Mouse (Mus musculus): ENCODE results near the gene Mtor.

Gene Mtor

DNA sequence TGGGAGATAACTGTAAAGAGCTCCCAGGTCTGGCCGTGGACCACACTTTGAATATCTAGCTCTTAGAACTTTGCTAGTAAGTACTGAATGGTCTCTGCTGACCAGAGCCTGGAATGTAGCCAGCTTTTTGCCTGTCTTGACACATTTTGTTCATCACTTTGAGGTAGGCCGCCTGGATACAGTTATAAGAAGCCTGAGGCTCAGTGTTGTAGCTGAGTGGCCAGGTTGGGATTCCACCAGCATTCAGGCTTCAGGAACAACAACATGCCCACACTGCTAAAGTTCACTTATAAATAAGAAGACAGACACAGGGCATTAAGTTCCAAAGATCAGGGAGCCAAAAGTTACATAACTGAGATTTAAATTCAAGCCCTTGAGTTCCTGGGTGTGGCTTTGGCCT is 39.4 kb downstream of the Mtor start:
- DNase-seq (ENCODE audit: low spot score), result no peak

DNA sequence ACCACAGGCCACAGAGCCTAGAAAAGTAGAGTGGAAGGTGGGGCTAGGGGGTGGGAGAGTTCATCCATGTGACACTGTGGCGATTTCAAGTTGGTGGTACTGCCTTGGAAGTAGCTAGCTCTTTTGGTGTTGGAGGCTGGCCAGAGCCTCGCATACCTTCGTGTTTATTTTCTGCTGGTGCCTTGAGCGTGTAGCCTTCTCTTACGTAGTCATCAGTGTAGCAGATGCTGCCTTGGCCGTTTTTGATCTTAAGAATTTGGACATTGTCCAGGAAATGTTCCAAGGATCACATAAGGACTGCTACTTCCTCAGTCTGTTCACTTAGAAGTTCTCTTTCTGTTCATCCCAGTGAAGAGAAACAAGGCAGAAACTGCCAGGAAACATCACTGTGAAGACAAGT is 42.1 kb downstream of the Mtor start:
- DNase-seq (ENCODE audit: low spot score), result no peak

DNA sequence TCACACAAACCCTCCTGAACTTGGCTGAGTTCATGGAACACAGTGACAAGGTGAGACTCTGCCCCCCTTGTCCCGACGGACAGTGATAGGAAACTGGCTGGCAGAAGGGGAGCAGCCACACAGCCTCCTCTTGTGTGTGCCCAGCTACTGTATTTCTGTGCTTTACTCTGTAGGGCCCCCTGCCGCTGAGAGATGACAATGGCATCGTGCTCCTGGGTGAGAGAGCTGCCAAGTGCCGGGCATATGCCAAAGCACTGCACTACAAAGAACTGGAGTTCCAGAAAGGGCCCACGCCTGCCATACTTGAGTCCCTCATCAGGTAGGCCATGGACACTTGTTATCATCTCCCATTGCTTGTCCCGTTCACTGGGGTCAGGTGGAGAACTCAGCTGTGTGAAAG is 43.0 kb downstream of the Mtor start:
- no peak for DNase-seq (ENCODE audit: low spot score)

DNA sequence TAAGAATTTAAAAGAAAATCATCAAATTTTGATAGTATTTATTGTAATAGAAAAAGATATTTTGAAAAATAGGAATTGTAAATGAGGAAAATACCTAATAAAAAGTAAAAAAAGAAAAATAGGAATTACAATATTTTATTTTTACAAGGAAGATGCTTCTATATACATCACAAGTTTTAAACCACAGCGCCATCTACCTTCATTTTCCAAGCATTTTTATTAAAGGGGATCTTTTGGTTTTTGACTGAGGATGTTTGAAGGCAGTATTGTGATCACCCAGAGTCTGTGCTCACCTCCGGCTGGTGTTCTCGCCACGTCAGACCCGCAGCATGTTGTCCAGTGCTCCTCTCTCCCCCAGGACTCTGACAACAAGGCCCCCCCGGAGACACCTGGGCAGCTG is 46.7 kb downstream of the Mtor start:
- DNase-seq (ENCODE audit: low spot score), result no peak

DNA sequence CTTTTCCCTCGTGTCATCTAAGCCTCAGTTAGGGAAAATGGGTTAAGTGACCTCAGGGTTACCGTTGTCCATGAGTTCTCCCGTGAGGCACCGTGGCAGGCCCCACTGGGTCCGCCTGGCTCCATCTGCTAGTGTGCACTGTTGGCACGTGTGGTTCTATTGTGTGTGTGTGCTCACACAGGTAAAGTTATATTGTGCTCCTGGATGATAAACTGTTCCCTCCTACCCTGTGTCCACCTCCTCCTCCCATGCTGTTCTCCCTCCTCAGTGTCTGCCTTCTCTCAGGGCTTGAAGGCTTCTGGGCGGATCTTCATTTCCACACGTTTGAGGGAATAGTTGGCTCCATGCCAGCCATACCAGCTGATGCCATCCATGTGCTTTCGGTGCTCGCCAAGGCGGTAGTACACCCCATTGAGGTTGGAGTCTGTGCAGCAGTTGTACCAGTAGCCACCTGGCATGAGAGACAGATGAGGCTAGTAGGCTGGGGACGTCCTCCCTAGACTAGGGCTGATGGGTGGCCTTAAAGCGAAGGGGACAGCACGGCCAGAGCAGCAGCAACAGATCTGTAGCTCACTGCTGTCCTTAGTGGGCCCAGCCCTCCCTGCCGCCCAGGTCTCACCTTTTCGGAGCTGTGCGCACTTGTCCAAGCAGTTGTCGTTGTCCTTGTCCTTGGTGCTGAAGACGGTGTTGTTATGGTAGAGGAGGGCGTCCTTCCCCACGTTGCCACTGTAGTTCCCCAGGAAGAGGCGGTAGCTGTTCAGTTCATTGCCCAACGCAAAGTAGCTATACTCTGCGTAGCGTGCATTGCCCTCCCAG is 47.7 kb downstream of the Mtor start:
- DNase-seq (ENCODE audit: low spot score), result no peak

DNA sequence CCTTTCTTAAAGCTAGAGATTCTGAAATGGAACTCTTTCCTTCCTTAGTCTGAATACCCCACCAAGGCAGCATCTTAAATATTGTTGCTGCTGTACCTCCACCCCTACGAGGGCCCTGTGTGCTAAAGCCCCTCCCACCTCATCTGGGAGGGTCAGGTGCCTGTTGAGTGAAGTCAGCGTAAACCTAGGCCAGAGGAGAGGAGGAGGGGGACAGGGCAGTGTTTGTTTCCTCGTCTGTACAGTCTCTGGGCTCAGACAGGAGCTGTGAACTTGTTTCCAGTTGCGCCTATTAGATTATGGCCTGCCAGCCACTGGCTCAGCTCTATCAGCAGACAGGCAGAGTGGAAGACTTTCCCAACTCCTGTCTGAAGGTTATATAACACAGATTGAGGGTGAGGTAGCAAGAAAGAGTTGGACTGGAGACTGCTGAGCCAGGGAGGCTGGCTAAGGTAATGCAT is 52.0 kb downstream of the Mtor start, which contains the start of gene Angptl7:
Gene Angptl7 (minus strand): TSS at position 51 of the 458 bp plus-strand sequence.
- no peak for DNase-seq (ENCODE audit: low spot score)

DNA sequence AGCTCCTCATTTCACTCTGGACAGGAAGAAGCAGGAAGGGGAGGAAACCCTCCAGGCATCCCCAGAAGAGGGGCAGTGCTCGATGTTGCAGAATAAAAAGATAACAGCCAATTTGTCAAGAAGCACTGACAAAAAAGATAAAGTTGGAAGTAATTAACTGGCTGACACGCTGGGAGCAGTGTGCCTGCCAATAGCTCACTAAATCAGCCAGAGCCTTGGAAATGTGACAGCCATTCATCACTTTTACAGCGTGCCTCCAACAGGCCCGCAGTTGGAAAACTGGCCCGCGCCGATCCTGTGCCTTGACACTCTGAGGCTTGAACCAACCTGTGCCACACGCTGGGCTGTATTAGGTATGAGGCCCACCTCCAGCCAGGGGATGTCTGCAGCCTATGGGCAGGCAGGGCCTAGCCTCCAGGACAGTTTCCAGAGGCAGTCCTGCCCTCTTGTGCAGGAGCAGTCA is 56.1 kb downstream of the Mtor start:
- no peak for DNase-seq (ENCODE audit: low spot score)

DNA sequence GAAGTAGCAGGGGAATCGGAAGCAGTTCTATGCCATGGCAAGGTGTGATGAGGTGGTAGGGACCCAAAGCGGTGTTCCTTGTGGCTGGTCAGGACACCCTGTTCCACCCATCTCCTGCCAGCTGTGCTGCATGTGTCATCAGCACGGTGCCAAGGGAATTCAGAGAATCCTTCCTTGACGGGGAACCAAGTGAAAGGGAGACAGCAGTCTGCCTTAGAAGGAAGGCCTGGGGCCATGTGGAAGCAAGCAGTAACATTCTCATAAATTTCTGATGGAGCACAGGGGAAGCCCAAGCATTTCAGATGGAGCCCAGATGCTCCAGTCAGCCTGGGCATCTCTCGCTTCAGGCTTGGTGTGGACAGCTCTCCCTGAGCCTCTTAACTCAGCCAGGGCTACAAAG is 59.2 kb downstream of the Mtor start:
- no peak for DNase-seq (ENCODE audit: low spot score)

DNA sequence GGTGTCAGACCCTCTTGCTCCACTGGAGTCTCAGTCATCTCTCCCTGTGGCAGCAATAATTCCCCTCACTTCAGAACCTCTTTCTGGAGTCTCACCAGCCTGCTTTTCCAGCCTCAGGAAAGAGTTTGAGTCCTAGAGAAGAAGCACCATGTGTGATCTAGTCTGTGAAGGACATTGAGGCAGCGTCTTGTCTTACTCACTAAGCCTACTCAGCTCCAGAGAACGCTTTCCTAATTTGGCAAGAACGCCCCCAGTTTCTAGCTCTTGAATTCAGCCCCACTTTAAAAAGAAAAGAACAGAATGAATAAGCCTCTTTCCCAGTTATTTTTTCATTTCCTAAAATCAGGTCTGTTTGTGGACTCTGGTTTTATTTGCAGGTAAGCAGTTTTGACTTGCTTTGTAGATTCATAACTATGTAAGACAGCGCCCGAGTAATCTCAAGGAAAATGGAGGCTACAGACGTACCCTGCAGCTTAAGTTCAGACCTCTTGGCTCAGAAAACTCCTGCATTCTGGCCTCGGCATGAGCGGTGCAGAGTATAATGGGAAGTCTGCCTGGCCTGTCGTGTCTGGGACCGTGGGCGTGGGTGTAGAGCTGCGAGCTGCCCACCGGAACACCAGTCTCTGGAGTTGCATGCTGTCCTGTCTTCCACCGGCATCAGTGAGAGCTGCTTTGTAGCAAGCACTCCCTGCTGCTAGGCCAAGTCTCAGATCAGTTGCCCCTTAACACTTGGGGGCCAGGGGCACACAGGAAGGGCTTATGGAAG is 59.9 kb downstream of the Mtor start:
- no peak for DNase-seq (ENCODE audit: low spot score)

DNA sequence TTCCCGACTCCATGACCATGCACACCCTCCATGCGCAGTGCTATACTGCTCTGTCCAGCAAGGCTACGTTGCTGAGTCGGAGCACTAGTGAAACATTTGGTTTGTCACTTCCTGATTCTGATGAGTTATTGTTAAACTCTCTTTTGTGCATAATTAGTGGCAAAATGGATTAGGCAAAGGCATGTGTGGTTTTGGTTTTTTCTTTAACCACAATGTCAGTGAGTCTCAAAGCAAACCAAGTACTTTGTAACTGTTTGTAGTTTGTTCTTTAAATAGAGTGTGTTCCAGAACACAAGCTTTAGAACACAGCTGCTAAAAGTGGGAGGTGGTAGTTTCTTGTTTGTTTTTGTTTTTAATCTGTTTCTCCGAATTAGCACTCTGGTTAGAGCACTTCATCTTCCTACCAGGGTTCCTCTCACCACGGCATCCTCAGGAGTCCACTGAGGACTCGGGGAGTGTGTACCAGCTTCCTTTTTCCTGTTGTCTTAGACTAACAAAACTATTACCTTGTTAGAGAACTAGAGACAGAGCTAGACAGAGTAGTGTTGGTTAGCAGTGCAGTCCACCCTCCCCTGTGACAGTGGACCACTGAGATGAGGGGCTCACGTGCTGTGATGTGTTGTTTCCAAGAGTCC is 61.2 kb downstream of the Mtor start:
- DNase-seq (ENCODE audit: low spot score), result no peak

DNA sequence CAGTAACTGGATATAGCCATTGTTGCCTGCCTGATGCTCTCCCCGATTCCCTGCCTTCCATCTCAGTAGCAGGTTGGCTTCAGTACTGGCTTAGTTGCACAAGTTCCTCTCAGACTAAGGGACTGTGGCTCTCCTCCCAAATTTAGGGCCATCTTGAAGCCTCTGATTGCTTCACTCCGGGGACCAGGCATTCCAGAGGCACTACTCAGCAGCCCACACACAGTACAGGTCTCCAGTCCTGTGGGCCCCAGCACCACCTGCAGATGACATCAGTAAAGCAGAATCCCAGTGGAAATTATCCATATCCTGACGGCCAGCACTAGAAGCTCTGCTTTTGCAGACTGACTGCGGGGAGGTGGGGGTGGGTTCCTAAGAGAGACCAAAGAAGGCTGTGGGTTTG is 62.3 kb downstream of the Mtor start:
- no peak for DNase-seq (ENCODE audit: low spot score)

DNA sequence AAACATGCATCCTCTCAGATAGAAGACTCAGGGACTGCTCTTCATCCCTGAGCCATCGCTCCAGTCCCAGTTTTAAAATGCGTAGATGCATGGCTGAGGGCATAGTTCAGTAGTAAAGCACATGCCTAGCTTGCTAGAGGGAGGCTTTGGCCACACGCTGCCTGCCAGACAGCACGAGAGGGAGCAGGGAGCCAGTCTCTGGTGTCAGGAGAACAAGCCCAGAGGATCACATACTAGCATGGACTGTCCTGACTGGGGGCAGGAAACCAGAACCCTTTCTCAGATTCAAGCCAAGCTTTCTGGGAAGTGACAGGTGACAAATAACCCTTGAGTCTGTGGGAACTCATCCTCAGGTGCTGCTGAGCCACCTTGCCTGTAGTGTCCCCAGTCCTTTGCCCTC is 62.9 kb downstream of the Mtor start:
- DNase-seq (ENCODE audit: low spot score), result no peak

DNA sequence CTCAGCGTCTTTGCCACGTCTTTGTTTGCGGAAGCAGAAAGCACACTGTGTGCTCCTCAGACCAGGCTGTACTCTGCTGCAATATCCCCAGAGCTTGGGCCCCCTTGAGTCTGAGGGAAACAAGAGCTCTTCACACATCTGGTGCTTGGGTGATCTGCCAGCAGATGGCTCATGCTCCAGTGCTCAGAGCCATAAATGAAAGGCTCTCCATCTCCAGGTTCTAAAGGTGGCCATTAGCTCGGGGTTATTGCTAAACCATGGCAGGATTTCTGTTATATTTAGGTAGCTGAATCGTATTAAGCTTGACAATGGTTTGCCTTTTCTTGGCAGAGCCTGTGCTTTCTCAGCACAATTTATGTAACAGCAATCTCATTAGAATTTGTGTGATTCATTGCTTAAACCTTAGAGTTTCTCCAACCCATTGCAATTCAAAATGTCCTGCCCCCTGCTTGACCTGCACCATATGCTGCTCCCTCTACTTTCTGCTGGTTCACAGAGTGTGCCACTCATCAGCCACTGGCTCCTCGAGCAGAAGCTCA is 64.7 kb downstream of the Mtor start:
- DNase-seq (ENCODE audit: low spot score), result no peak

DNA sequence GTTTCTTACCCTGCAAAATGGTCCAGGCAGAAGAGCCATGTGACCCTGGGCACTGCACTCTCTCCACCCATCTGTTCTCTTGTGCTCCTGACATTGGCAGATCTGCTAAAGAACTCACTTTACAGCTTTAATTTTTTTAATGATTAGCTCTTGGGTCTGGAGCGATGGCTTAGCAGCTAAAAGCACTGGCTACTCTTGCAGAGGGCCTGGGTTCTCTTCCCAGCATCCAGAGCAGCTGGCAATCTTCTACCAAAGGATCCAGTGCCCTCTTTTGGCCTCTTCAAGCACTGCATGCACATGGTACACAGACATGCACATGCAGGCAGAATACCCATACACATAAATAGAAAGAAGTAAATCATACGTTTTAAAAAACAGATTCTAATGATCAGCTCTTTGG is 66.9 kb downstream of the Mtor start:
- peak; percentile 8 for DNase-seq (ENCODE audit: low spot score)

DNA sequence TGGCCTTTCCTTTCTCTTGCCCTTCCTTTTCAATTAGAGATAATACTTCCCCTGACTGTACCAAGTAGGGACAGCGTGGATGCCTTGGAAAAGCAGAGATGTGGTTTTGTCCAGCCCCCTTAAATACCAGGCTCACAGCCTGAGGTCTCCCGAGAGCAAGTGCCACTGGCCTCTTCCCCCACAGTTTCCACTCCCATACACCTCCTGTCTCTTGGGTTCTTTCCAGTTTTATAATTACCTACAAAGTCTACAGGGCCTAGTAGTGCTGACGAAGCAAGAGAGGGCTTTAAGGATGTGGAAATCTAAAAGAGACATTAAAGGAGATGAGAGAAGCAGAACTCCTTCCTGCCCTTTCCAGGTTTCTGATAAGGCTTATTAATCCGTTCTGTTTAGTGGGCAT is 69.4 kb downstream of the Mtor start:
- DNase-seq (ENCODE audit: low spot score), result no peak

DNA sequence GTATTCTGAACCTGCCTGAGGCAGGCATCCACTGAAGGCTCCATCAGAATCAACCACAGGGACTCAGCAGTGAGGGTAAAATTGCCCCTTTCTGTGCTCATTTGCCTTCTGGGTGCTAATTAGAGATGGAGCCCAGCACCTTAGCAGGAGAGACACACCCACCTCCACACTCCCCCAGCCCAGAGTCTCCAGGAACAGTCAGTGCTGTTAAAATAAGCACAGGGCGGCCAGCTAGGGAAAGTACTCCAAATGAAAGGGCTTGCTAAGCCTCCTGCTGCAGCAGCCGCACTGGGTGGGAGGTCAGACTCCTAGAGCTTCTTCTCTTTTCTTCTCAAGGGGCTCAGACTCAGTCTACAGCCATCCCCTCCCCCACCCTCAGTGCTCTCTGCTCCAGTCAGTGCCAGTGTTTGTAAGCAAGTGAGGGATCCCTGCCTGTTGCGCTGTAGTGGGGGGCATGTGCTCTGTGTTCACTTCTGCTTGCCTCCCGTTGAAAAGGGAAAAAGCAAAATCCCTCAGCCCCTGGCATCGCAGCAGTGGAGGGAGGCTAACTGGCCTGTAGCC is 69.9 kb downstream of the Mtor start:
- DNase-seq (ENCODE audit: low spot score), result no peak

DNA sequence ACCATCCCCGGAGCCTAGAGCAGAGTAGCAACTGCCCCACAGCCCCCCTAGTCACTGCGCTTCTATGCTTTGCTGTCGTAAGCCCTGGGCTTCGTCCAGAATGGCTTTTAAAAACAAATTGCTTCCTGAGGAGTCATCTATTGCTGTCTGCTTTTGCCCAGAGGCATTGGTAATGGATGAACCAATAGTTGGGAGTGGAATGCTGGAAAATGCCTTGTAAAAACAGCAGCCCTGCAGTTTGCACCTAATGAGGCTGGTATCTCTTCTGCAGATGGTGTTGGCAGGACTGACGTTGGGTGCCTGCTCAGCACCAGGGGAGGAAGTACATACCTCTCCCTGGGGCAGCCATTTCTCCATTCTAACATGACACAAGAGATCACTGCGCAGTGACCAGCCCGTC is 75.1 kb downstream of the Mtor start:
- no peak for DNase-seq (ENCODE audit: low spot score)

DNA sequence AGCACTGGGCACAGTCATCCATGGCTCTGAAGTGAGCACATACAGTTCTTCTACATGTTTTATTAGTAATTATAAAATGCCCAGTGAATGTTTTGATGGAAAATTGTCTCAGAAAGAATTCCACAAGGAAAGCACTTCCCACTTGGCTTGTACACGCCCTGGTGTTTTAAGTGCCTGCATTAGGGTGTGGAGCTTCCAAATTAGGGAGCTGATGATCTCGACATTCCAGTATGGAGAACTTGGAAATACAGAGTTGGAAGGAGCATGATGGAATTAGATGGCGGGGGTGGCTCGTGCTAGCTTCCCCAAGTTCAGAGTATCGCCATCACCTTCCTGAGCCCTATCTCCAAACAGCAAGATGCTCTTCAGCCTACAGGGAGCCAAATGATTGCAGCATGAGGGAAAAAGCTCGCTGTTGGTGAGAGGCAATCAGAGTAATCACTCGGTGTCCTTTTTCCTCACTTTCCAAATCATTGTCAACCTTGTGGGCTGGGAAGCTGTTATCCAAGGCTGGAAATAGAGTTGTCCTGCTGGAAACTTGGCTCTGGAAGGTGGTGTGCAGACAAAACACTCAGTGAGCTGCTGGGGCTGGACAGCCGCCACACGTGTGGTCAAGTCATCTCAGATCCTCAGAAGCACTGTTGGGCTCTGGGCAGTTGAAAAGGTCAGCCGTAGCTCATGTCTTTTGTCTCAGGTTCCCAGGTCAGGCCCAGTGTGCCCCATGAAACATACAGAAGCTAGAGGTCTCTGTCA is 78.9 kb downstream of the Mtor start:
- DNase-seq (ENCODE audit: low spot score), result no peak

DNA sequence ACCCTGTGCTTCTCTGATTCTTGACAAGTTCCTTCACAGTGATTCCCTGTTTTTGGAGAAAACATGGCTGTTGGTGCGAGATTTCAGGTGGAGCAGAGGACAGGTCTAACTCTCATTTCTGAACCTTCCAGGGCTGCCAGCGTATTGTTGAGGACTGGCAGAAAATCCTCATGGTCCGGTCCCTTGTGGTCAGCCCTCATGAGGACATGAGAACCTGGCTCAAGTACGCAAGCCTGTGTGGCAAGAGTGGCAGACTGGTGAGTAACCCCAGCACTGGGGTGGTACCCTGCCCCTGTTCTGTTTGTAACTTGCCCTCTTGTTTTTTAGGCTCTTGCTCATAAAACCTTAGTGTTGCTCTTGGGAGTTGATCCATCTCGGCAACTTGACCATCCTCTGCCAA is 81.9 kb downstream of the Mtor start:
- DNase-seq (ENCODE audit: low spot score), result no peak

DNA sequence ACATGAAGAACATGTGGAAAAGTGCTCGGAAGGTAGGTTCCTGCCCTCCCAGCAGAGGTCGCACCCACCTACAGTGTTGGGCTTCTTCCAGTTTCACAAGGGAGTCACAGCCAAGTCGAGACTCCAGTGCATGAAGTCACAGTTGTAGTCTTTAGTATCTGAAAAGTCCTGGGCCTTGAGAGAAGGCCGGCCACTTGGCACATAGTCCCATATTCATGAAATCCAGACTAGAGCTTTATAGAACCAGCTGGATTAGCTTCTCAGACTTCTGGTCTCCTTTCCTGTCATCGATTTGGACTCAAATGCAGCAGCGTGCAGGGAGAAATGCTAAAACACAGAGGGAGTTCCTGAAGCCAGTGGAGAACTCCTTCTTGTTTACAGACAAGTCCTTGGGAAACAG is 82.4 kb downstream of the Mtor start:
- no peak for DNase-seq (ENCODE audit: low spot score)

DNA sequence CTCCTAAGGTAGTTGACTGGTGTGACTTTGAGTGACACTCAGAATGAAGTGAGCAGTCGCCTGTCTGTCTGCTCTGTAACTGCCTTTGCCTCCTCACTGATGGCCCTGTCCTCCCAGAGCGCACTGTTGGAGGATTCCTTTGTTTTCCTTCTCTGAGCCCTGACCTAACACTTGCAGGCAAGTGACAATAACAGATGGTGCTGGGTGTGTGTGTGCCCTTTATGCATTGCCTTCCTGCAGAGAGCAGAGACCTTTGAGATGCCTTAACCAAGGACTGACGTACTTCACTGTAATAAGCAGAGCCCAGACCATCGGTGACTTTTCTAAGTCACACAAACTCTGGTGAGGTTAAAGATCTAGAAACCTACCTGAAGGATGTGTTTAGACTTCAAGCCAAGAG is 82.9 kb downstream of the Mtor start:
- DNase-seq (ENCODE audit: low spot score), result no peak

DNA sequence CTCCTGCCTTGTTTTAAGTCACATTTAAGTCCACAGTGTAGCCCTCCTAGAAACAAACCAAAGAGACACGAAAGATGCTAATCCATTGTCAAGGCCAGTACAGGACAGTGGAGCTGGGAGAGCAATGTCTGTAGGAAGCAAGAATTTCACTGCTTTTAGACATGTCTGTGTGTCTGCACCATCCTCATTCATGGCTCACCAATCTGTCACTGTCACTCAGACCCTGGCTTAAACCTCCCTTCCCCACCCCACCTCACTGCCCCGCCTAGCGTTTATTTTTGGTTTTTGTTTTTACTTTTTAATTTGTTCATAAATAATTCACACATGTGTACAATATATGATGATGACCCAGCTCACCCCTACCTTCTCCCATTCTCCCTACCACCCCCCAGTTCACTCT is 84.1 kb downstream of the Mtor start:
- no peak for DNase-seq (ENCODE audit: low spot score)
